Mouse (Mus musculus): ENCODE measurements around the gene Blm. TPM values are rescaled to one million over a fixed set of nuclear protein-coding genes. Genes with fewer than 3 reads are reported as not detected.

Blm gene
- total RNA-seq (2021) = 1 to 10 TPM; 3.2 to 4.2 TPM
- long read RNA-seq, experiment 1, full-length matches to known transcripts = 1 of 1 reads
- long read RNA-seq, experiment 1, partial matches to known transcripts = 0 of 1 reads
- long read RNA-seq, experiment 1, other reads (novel, unspliced or antisense) = 0 of 1 reads
- long read RNA-seq, experiment 2, partial matches to known transcripts = 1 of 1 reads
- long read RNA-seq, experiment 2, other reads (novel, unspliced or antisense) = 0 of 1 reads

DNA sequence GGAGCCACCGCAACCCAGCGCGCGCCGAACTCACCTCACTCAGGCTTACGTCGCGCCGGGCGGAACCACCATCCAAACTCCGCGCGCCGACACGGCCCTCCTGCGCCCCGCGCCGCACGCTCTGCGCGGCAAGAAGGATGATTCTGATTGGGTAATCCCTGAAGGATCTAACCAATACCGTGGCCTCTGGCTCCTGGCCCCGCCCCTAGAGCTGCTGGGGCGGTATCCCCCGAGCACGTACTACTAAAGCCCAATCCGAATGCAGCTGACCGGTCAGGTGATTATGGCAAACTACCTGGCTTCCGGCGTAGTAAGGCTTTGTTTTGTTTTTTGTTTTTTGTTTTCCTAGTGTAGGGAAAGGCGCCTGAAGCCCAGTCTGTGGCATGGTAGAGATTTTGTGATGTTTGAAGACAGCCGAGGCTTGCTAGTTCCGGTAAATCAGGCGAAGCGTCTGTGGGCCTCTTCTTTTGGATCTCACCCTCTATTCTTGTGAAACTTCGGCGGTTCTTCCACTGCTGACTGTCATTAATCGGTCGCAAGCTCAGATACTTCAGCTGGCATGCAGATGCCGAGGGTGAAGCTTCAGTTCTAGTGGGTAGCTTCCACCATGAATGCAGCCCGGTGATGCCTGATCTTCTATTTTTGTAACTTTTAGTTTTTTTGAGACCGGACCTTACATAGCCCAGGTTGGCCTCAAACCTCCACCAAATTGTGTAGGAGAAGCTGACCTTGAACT, at the start of gene Blm:
Gene Blm, minus strand, starts transcription at position 111 of the 736 bp plus-strand sequence.
- peak; percentile 95 to 96 for DNase-seq
- intact Hi-C loops (cut with DNase I) = no loop called here

DNA sequence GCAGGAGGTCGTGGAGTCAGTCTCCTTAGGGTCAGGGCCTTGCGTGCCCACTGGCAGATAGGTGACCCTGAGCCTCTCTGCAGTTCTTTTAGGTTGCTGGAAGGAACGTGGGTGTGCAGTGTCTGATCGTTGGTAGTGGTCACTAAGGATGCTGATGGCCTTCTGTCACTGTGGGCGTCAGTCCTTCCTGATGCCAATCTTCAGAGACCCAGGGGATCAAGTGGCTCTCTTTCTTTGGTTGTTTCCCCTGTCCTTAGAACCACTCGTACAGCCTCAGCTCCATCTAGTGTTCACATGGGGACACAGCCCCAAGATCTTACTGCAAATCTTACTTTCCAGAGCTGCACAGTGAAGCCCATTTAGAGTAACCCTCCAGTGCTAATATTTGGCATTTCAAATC, 49.1 kb upstream of the Blm start:
- DNase-seq = peak; percentile 52 to 67
- intact Hi-C loops (cut with DNase I) = loop anchor here (1.0 to 2.0 kb wide), 2 partner anchors 198 to 243 kb away; partner anchors contain the start of gene Unc45a

GRCm38 (mm10) chr7:80582821-80583451, 48.0 kb upstream of the Blm start:
- peak; percentile 55 to 64 for DNase-seq

GRCm38 (mm10) chr7:80580368-80580767, 45.4 kb upstream of the Blm start:
- intact Hi-C loops (cut with DNase I) = loop anchor here (1.0 kb wide), 1 partner anchor 194 kb away; no protein-coding TSS in a partner anchor
- DNase-seq = peak; percentile 57 to 66

More at GRCm38 (mm10) chr7:80582821-80583451, 48.0 kb upstream of the Blm start:
- intact Hi-C loops (cut with DNase I) = no loop called here

GRCm38 (mm10) chr7:80577417-80577980, 42.6 kb upstream of the Blm start:
- intact Hi-C loops (cut with DNase I) = no loop called here
- no peak for DNase-seq

GRCm38 (mm10) chr7:80576626-80577025, 41.7 kb upstream of the Blm start:
- intact Hi-C loops (cut with DNase I) = no loop called here
- DNase-seq = no peak

DNA sequence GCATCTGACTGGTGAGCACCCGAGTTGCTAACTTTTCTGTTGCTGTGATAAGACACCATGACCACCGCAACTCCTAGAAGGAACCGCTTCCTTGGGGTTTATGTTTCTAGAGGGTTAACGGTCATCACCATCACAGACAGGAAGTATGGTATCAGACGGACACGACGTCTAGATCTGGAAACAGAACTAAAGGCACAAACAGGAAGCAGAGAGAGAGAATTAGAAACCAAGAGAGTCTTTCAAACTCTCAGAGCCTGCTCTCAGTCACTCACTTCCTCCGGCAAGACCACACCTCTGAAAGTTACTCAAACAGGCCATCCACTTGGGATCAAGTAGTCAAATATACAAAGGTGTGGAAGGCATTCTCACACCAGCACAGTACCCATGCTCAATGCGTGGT, 40.8 kb upstream of the Blm start:
- intact Hi-C loops (cut with DNase I) = no loop called here
- DNase-seq = no peak

DNA sequence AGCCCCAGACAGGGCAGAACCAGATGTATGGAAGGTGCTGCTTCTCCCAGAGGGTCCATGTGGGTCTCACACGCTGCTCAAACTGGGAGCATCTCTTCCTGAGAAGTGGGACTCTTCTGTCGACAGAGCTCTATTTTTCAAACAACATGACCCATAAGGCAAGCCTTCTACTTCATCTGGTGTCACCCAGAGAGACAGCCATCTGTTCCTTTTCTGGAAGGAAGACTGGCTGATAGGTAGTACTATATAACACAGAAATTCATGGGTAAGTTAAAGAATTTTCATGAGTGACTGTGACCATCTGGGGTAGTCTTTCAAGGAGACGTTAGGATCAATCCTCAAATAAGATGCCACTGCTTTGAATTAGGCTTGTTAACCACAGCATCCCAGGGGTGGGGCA, 38.2 kb upstream of the Blm start:
- DNase-seq = no peak
- intact Hi-C loops (cut with DNase I) = no loop called here

GRCm38 (mm10) chr7:80567982-80568381, 33.1 kb upstream of the Blm start:
- intact Hi-C loops (cut with DNase I) = no loop called here
- no peak for DNase-seq

GRCm38 (mm10) chr7:80561931-80562330, 27.0 kb upstream of the Blm start:
- intact Hi-C loops (cut with DNase I) = no loop called here
- no peak for DNase-seq

DNA sequence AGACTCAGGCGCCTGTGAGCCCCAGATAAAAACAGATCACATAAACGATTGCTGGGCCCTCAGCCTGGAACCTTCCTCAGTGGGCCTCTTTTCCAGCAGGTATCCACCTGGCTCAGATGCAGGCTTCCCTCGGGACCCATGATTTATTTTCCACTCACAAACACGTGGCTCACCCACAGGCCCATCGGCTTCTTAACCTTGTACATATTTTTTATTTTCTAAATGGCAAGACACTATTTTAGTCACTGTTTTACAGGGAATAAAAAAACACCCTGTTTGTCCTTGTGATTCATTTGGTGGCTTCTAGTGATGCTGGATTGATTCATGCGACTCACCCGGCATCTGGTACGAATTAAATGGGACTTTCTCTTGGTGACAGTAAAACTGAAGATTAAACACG, 26.4 kb upstream of the Blm start:
- intact Hi-C loops (cut with DNase I) = no loop called here
- DNase-seq = no peak

- DNase-seq = no peak
- intact Hi-C loops (cut with DNase I) = no loop called here
Observed at GRCm38 (mm10) chr7:80558572-80558971, 23.7 kb upstream of the Blm start.

- intact Hi-C loops (cut with DNase I) = no loop called here
- DNase-seq = no peak
Observed at GRCm38 (mm10) chr7:80558101-80558500, 23.2 kb upstream of the Blm start.

GRCm38 (mm10) chr7:80557161-80557560, 22.2 kb upstream of the Blm start:
- intact Hi-C loops (cut with DNase I) = no loop called here
- no peak for DNase-seq

DNA sequence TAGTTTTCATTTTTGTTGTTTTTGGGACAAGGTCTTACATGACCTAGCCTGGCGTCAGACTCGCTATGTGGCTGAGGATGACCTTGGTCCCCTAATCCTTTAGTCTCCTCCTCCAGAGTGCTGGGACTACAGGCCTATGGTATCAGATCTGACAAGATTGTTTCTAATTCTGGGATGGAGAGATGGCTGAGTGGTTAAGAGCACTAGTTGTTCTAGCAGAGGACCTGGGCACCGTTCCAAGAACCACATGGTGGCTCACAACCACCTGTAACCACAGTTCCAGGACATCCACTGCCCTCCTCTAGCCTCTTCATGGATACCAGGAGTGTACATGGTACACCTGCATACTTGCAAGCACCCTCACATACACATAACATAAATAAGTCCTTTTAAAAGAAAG, 21.2 kb upstream of the Blm start:
- peak; percentile 43 to 56 for DNase-seq
- intact Hi-C loops (cut with DNase I) = no loop called here

DNA sequence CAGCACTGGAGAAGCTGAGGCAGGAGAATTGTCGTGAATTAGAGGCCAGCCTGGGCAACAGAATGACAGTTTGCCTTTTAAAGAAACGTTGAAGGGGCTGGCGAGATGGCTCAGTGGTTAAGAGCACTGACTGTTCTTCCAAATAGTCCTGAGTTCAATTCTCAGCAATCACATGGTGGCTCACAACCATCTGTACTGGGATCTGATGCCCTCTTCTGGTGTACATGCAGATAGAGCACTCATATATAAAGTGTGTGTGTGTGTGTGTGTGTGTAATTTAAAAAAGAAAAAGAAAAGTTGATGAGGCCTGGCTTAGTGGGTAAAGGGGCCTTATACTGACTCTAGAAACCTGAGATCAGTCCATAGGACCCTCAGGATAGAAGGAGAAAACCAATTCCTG, 20.2 kb upstream of the Blm start:
- intact Hi-C loops (cut with DNase I) = no loop called here
- no peak for DNase-seq

DNA sequence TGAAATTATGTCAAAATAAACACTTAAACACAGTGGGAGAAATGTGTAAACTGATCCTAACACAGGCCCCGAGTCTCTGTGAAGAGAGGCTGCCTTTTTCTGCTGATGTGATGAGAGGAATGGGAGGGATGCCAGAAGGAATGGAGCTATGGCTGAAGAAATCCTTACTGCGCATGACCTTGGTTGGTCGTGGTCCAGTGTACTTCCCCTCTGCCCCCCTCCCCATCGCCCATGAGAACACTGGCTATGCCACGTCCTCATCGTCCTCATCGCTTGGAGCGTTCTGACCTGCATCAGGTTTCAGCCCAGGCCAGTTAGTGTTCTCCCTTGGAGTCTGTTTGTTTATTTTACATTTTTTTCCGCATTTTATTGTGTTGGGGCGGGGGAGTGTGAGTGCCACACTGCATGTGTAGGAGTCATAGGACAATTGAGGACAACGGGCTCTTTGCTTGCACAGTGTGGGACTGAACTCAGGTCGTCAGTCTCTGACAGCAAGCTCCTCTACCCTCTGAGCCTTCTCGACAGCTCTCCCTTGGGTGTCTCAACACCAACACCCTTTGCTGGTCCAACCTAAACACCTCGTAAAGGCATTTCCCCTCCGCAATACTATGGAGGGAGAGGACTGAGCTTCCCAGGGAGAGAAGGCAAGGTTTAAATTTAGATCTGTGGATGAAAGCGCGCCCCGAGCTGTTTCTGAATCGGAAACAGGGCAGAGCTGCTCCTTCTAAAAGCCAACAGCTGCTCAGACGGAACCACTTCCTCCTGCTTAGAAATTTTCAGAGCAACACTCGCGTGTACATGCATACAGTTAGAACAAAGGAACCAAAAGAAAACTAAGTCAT, 19.5 kb upstream of the Blm start:
- intact Hi-C loops (cut with DNase I) = no loop called here
- DNase-seq = peak; percentile 24 to 42

DNA sequence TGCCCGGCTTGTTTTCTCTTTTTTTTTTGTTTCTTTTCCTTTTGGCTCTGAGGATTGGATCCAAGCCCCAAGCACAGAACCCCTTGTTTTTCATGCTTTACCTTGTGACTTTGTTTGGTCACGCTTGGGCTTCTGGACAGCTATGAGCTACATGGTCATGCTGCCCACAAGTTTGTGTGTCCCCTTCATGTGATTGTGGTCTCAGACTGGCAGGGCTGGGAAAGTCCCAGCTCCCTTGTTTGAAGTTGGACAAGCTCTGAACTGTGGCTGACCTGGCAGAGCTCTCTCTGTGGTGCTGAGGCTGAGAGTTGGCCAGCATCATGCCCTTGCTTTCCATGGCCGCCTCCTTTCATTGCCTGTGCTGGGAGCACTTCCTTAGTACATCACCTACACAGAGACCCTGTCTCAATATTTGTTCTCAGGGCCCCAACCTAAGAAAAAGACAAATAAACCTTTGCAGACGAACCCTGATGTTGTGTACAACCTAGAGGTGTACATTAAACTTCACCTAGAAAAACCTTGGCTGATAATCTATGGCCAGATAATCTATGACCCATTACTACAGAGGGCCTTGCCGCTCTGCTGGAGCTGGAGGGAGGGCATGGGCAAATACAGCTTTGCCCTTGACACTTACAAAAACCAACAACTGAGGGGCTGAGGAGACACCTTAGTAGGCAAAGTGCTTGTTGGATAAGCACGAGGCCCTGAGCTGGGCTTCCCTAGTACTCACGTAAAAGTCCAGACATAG, 13.8 kb upstream of the Blm start:
- intact Hi-C loops (cut with DNase I) = no loop called here
- DNase-seq = no peak

GRCm38 (mm10) chr7:80542139-80542831, 7.4 kb upstream of the Blm start:
- intact Hi-C loops (cut with DNase I) = no loop called here
- no peak for DNase-seq
